In the genomic region with DNA sequence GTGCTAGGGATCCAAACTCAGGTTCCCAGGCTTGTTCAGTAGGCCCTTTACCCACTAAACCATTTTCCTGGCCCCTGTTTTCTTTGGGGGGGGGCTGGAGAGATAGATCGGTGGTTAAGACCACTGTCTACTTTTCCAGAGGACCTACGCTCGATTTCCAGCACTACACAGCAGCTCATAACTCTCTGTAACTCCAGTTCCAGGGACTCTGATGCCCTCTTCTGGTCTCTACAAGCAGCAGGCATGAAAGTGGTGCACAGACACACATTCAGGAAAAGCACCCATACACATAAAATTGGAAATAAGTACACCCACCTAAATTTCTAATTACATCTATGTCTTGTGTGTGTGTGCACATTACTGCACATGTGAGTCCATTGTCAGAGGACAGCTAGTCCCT, we compare ENCODE assay signal across 18 mouse cellular contexts. TPM values are rescaled to one million over a fixed set of nuclear protein-coding genes. Genes with fewer than 3 reads are reported as not detected.
A peak's percentile ranks its signal among the peaks of the same experiment; 100 is the strongest.
DNase-seq lines count a peak whose midpoint lies in the region; ATAC-seq and TF ChIP-seq lines count a peak whose summit lies in the region.
"Had no signal": no experiment of that assay in that cellular context is flagged by ENCODE, and none has a peak within 500 bp of the region (broad histone marks: within the 10 kb centered on the region; RNA-seq: fewer than 3 reads in every experiment).

No protein-coding gene starts in this region.

- H3K9ac ChIP-seq in heart, adult 2 months (ENCODE audit: low read depth, low read length), result no peak overlapping the region
- H3K9ac ChIP-seq in hindbrain, postnatal 0 days (replicated peaks; ENCODE audit: low read length), result no peak overlapping the region
- H3K9ac ChIP-seq in neural tube, embryonic 13.5 days, result no peak overlapping the region
- H3K9ac ChIP-seq: heart, embryonic 15.5 days had no signal

- H3K4me2 ChIP-seq in hindbrain, postnatal 0 days (ENCODE audit: low read depth, low read length), result no peak overlapping the region
- peak overlapping the region; percentile 9; the same call in 1 of the 2 replicates for H3K4me2 ChIP-seq in neural tube, embryonic 13.5 days
- H3K4me2 ChIP-seq: heart, embryonic 15.5 days had no signal

- no peak for TF ChIP-seq EP300 in heart, adult 2 months (IDR thresholded peaks at IDR 0.05; ENCODE audit: insufficient read depth, low read depth, low read length)

- DNase-seq in heart, adult 2 months, result no peak
- no peak for DNase-seq in heart, adult 8-10 months (ENCODE audit: low spot score)
- no peak for DNase-seq in hindbrain, postnatal 0 days (ENCODE audit: low spot score)
- no peak for DNase-seq in hindbrain, embryonic 10.5 days (ENCODE audit: low spot score)
- DNase-seq in neural tube, embryonic 10.5 days (ENCODE audit: extremely low spot score, low spot score), result no peak
- DNase-seq in MN1 (ENCODE audit: low spot score), result no peak
- DNase-seq: adrenal gland, adult 8-10 months; adrenal gland, postnatal 36 days; gastrocnemius, adult 2 months; gastrocnemius, postnatal 25 days; heart, postnatal 14 days; kidney, adult 2 months had no signal

- 93% methylated on average over 3 of the region's 3 CpGs for WGBS in heart, adult 2 months
- WGBS in hindbrain, postnatal 0 days, result 96% methylated on average over 3 of the region's 3 CpGs
- over 99% methylated on average over 3 of the region's 3 CpGs for WGBS in hindbrain, embryonic 10.5 days
- 92% methylated on average over 3 of the region's 3 CpGs for WGBS in neural tube, embryonic 13.5 days

- TF ChIP-seq POLR2A in heart, adult 2 months (IDR thresholded peaks at IDR 0.05; ENCODE audit: insufficient read depth, low read depth, low read length), result no peak

- H3K9me3 ChIP-seq in hindbrain, postnatal 0 days (ENCODE audit: low read length), result no peaks in the 10 kb centered on the region
- no peaks in the 10 kb centered on the region for H3K9me3 ChIP-seq in hindbrain, embryonic 10.5 days
- H3K9me3 ChIP-seq in neural tube, embryonic 13.5 days, result no peaks in the 10 kb centered on the region; the same call in 1 of the 2 replicates
- H3K9me3 ChIP-seq: heart, embryonic 10.5 days; heart, embryonic 15.5 days had no signal

- intact Hi-C loops in heart, adult 2 months (cut with DNase I), result no loop called here

- TF ChIP-seq CTCF in heart, adult 2 months (IDR thresholded peaks at IDR 0.05), result 0 out of 2 replicates have a peak, but pooled peaks have one; percentile 3
- TF ChIP-seq CTCF in hindbrain, postnatal 0 days (IDR thresholded peaks at IDR 0.05; ENCODE audit: low read depth), result 0 out of 2 replicates have a peak, but pooled peaks have one; percentile 11

- no peaks in the 10 kb centered on the region for H3K27me3 ChIP-seq in heart, adult 2 months (ENCODE audit: control insufficient read depth, insufficient read depth, low read length)
- no peaks in the 10 kb centered on the region for H3K27me3 ChIP-seq in hindbrain, postnatal 0 days (ENCODE audit: insufficient read depth, low read length)
- H3K27me3 ChIP-seq in hindbrain, embryonic 10.5 days (ENCODE audit: insufficient read depth, poor library complexity, severe bottlenecking), result no peaks in the 10 kb centered on the region
- H3K27me3 ChIP-seq in neural tube, embryonic 13.5 days, result no peaks in the 10 kb centered on the region
- H3K27me3 ChIP-seq: heart, embryonic 15.5 days had no signal

- peaks cover 3% of the 10 kb centered on the region for H3K4me1 ChIP-seq in heart, adult 2 months (ENCODE audit: control insufficient read depth, insufficient read depth, low read length)
- H3K4me1 ChIP-seq in hindbrain, postnatal 0 days (ENCODE audit: insufficient read depth, low read length), result no peaks in the 10 kb centered on the region
- peaks cover 43% of the 10 kb centered on the region for H3K4me1 ChIP-seq in hindbrain, embryonic 10.5 days (replicated peaks)
- H3K4me1 ChIP-seq in neural tube, embryonic 13.5 days (replicated peaks), result peaks cover 30% of the 10 kb centered on the region

- H3K79me2 ChIP-seq in heart, adult 2 months (replicated peaks; ENCODE audit: control insufficient read depth, insufficient read depth, low read length), result no peaks in the 10 kb centered on the region

- ATAC-seq in hindbrain, postnatal 0 days, result no peak
- no peak for ATAC-seq in neural tube, embryonic 13.5 days (ENCODE audit: low read depth)

- H3K36me3 ChIP-seq in heart, adult 2 months (ENCODE audit: control insufficient read depth, insufficient read depth, low read length), result no peaks in the 10 kb centered on the region
- H3K36me3 ChIP-seq in hindbrain, postnatal 0 days (ENCODE audit: insufficient read depth, low read length), result no peaks in the 10 kb centered on the region
- H3K36me3 ChIP-seq in hindbrain, embryonic 10.5 days, result no peaks in the 10 kb centered on the region
- H3K36me3 ChIP-seq in neural tube, embryonic 13.5 days, result no peaks in the 10 kb centered on the region
- H3K36me3 ChIP-seq: embryonic facial prominence, embryonic 10.5 days; heart, embryonic 10.5 days; heart, embryonic 15.5 days had no signal

- no peak overlapping the region for H3K27ac ChIP-seq in heart, adult 2 months
- H3K27ac ChIP-seq in hindbrain, postnatal 0 days, result no peak overlapping the region
- H3K27ac ChIP-seq in hindbrain, embryonic 10.5 days, result no peak overlapping the region
- 0 out of 2 replicates have a peak overlapping the region, but pooled peaks have one; percentile 67 for H3K27ac ChIP-seq in neural tube, embryonic 13.5 days (replicated peaks)
- H3K27ac ChIP-seq: gastrocnemius, adult 2 months; heart, embryonic 10.5 days; heart, embryonic 15.5 days had no signal

- no peak overlapping the region for H3K4me3 ChIP-seq in heart, adult 2 months
- H3K4me3 ChIP-seq in hindbrain, postnatal 0 days (ENCODE audit: low read length), result no peak overlapping the region
- H3K4me3 ChIP-seq in hindbrain, embryonic 10.5 days, result no peak overlapping the region
- H3K4me3 ChIP-seq in neural tube, embryonic 13.5 days, result no peak overlapping the region
- H3K4me3 ChIP-seq: embryonic facial prominence, embryonic 10.5 days; gastrocnemius, adult 2 months; heart, embryonic 10.5 days; heart, embryonic 15.5 days had no signal

RNA-seq across cellular contexts. Expression of a gene that starts 42.9 kb away (rescaled TPM):
- 10 to 100 TPM in 1 of 2 experiments, 1 to 10 TPM in 1; 9.4 to 16.0 TPM for total RNA-seq in heart, adult 2 months (2021)
- polyA plus RNA-seq in heart, adult 2 months (2012; rRNA removed), result 21.3 and 23.8 TPM in 2 replicates
- 1 to 10 TPM; 7.3 to 9.9 (median 9.0) TPM for total RNA-seq in heart, adult 8-10 months (2022)
- 23.5 and 26.2 TPM in 2 replicates for total RNA-seq in hindbrain, postnatal 0 days (2014; rRNA removed)
- polyA plus RNA-seq in hindbrain, postnatal 0 days (2015; fragmentation: Nextera tagmentation; extraction: Ambion mirVana), result 11.1 and 12.3 TPM in 2 replicates
- 48.6 and 55.1 TPM in 2 replicates for polyA plus RNA-seq in hindbrain, embryonic 10.5 days (2016; fragmentation: Nextera tagmentation; extraction: Ambion mirVana)
- 41.8 and 43.5 TPM in 2 replicates for polyA plus RNA-seq in neural tube, embryonic 13.5 days (2015; fragmentation: Nextera tagmentation; extraction: Ambion mirVana)
- total RNA-seq: granulocyte monocyte progenitor cell, adult 5-6 weeks; hematopoietic stem cell, adult 5-6 weeks had no signal
